Mouse (Mus musculus): ENCODE measurements around the gene Dkkl1.
"Not testable (repeated sequence)": the region's sequence is repeated elsewhere in the genome, so short reads cannot be mapped to it uniquely, and the experiment has no call there.

The Dkkl1 gene

DNA sequence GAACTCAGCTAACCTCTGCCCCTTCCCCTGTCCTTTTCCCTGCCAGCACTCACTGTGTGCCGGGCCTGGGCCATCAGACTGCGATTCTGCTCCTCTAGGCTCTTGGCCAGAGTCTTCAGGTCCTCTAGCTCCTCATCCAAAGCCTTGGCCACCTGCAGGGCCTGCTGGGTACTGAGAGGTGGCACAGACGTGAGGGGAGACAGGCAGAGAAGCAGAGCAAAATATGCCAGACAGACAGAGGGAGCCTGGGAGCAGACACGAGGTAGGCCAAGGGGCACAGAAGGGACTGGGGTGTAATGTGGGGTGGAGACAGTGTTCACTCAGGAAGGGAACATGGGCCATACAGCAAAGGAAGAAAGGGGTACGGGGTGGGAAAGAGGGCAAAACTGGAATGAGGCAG is 18.5 kb downstream of the Dkkl1 start:
- no peak for DNase-seq (ENCODE audit: low spot score)

DNA sequence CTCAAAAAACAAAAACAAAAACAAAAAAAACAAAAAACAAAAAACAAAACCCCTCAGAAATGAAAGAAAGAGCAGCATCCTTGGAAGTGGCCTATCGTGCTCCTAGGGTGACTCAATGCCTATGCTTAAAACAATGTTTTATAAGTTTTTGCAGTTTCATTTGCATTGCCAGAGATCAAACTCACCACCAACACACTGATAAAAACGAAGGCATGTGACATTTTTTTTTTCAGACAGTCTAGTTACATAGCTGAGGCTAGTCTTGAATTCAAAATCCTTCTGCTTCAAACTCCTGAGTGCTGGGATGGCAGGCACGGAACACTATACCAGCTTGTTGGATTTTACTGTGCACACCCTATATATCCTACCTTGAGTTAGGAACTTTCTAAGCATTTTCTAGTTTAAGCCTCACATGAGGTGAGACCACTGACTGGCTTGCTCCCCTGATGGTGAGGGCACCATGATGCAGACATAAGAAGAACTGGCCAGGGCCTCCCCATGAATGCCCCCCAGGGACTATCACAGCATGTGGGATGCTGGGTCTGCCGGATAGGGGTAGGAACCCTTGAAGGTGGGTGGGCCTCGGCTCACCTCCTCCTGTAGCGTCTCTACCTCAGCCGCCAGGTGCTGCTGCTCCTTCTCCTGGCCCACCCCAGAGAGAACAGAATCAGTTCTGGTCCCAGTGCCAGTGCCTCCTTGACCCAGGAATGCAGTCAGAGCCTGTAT is 19.2 kb downstream of the Dkkl1 start:
- DNase-seq (ENCODE audit: low spot score), result no peak

DNA sequence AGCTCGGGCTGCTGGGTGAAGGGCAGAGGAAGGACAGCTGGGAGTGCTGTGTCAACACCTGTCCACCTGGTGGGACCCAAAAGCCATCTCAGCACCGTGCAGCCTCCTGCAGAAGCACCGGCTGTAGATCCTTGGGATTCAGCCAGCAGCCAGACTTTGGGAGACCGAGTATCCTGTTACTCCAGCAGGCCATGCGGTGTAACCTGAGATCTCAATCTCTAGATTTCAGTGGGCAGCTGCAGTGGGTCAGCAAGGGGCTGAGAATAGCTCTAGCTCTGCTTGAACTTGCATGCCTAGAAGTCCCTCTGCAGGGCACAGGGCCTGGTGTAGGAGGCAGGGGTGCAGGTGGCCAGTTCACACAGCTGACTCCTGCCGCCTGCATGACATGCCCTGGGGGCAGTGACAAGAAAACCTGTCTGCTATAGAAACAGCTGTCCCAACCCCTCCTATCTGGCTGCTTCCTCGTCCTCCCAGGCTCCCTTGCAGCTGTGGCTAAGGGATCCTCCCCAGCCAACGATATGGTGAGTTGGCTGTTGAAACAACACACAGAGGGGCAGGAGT is 20.1 kb downstream of the Dkkl1 start:
- DNase-seq (ENCODE audit: low spot score), result no peak

DNA sequence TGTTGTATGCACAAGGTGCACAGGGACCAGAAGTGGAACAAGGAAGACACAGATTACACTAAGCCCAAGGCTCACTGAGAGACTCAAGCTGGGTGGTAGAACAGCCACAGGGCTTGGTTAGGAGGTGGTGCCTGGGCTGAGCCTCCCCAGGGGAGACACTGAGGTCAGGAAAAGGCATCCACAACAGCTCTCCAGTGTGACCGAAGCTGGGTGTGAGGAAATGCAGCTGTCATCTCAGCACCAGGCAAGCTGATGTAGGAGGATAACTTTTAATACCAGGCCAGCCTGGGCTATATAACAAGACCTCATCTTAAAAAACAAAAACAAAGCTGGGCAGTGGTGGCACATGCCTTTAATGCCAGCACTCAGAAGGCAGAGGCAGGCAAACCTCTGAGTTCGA is 20.8 kb downstream of the Dkkl1 start:
- no peak for DNase-seq (ENCODE audit: low spot score)

DNA sequence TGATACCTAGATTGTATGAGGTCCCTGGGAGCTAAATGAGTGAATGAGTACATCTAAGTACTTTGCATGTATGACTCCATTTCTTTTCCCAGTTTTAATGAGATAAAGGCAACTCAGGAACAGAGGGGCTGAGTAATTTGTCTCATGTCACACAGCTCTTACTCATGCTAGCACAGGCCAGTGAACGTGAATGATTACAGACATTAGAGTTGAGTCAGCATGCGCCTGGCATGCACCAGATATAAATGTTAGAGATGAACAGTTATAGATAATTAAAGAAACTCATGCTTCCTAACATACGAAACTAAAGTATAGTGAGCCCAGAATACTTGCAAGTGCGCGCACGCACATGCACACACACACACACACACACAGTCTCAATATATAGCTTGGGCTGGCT is 21.8 kb downstream of the Dkkl1 start:
- no peak for DNase-seq (ENCODE audit: low spot score)

DNA sequence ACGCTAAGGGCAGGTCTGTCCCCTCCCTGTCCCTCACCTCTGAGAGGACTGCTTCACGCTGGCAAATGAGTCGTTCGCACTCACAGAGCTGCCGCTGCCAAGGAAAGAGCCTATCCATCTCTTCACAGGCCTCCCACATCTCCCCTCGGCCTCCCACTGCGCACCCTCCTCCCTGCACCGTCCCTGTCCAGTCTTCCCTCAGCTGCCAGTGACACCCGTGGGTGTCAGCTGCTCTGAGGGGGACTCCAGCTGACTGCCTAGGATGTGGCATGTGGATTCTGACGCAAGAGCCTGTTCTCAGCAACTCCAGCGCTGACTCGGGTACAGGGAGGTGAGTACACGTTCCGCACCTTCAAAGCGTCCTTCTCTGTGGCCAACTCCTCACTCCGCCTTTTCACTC is 22.3 kb downstream of the Dkkl1 start:
- DNase-seq (ENCODE audit: low spot score), result no peak

DNA sequence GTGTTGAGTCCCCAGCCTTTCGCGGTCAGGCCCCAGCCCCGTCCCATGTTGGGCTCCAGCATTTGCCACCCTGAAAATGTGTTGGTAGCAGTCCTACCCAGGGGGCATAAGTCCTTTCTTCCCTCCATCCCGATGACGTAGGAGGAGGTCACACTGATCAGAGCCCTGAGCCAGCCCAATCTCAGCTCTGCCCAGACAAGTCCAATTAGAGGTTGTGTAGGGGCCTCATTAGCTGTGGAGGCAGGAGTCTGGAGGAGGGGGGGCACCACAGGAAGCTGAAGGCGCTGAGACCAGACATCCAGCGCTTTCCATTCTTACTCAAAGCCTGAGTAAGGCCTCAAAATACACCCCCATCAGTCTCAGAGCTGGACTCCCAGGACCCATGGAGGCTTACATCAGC is 26.0 kb downstream of the Dkkl1 start:
- no peak for DNase-seq (ENCODE audit: low spot score)

DNA sequence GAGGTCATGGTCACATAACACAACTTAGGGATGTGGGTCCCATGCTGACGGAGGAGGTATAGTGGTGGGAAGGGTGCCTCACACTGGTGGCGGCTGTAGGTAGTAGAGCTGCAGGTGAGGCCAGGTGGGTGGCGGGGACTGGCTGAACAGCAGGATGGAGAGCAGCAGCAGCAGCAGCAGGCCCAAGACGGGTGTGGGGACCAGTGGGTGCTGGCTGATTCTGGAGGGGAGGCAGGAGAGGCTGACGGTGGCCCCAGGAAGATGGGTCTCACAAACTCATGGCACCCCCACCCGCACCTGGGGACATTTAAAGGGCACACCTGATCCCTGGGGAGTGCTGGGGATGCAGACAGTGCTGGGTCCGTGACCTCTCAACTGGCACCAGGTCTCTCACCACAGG is 28.3 kb downstream of the Dkkl1 start:
- no peak for DNase-seq (ENCODE audit: low spot score)

DNA sequence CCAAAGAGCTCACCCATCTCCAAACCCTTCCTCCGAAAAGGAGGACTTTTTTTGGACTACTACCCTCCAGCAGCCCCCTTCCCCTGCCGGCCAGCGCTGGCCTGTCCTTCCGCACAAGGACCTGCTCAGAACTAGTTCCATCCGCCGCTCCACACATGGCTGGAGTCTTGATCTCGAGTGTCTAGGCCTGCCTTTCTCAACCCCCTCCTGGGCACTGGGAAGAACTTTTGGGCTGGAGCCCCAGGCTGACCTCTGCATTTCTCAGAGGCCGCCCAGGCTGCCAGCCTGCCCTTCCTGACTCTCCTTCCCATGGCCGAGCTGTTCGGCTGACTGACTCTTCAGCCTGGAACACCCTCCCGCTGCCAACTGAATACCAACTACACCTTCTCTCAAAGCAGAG is 29.3 kb downstream of the Dkkl1 start:
- no peak for DNase-seq (ENCODE audit: low spot score)

DNA sequence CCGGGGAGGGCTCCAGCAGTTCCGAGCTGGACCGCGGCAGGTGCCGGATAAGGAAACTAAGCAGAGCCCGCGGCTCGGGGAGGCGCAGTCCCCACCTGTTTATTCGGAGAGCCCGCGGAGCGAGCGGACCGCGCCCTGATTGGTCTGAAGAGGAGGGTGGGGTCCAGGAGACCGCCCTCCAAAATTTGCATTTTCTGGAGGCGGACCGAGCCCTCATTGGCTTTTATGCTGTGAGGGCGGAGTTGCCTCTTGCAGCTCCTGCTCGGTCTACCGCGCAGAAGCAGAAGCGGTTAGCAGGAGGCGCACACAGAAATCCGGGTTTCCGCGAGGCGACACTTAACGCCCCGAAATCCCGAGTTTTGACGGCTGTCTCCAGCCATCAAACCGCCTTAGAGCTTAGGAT is 29.7 kb downstream of the Dkkl1 start:
- peak; percentile 91 for DNase-seq (ENCODE audit: low spot score)

DNA sequence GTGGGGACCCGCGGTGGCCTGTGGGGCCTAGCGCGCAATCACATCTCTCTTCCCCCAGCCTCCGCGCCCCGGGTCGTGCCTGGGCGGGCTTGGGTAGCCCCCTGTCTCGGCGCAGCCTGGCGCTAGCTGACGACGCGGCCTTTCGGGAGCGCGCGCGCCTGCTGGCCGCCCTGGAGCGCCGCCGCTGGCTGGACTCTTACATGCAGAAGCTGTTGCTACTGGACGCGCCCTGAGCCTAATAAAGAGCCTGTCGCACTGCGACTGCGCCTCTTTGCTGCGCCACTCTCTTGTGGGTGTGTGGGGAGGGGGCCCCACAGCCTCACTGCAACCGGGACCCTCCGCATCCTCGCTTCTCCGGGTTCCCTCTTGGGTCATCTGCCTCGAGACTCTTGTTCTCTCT is 30.4 kb downstream of the Dkkl1 start:
- peak; percentile 69 for DNase-seq (ENCODE audit: low spot score)

DNA sequence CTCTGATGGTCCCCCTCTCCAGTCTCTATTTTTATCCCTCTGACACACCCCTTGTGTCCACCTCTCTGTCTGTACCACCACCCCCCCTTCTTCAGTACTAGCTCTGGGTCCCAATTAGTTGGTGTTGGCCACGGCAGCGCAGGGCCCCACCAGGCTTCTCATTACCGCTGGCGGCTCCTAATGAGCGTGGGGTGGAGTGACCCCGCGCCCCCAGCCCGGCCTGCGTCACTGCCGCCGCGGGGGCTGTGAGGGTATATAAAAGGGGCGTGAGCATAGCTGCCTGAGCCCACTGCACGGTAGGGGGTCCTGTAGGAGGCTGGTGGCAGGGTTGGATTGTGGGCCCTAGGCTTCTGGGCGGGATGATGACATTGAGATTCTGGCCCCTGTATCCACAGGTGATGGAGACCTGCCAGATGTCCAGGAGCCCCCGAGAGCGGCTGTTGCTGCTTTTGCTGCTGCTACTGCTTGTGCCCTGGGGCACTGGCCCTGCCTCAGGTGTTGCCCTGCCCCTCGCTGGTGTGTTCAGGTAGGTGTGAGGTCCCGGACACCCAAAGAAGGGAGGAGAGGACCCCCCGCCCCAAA is 31.0 kb downstream of the Dkkl1 start, which contains the start of gene Pth2:
Pth2 (plus strand) TSS at position 100 of the 582 bp plus-strand sequence.
- no peak for DNase-seq (ENCODE audit: low spot score)

DNA sequence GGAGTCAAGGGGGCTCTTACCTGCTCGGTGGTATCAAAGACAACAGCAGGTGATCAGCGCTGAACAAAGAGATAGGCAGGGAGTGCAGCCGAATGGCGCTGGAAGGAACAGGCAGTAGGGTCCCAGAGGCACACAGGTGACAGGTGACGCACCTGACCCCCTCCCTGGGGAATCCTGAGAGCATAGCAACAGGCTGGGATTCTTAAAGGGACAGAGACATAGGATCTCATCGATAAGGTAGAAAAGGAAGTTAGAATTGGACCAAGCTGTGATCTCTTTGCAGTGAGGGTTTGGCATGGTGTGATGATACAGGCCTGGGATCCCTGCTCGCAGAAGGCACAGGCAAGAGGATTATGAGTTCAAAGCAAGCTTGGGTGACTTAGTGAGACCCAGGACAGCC is 32.5 kb downstream of the Dkkl1 start, which contains the start of gene Gfy:
Gfy (minus strand) TSS at position 101 of the 400 bp plus-strand sequence.
- DNase-seq (ENCODE audit: low spot score), result no peak

DNA sequence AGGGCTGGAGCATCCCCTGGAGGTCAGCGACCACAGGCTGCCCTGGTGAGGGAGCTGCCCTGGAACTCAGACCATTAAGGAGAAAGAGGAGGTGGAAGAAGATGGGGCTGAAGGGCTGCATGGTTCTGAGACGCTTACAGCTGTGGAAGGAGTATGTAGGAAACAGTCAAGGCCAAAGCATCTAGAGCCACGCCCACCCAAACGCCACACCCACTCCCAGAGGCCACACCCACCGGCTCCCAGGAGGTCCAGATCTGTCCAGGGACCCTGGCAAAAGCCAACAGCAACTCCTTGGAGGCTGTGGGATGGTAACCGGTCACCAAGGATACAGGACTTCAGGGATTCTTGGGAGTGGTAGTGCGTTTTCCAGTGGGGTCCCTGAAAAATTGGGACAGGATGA is 33.4 kb downstream of the Dkkl1 start:
- no peak for DNase-seq (ENCODE audit: low spot score)

DNA sequence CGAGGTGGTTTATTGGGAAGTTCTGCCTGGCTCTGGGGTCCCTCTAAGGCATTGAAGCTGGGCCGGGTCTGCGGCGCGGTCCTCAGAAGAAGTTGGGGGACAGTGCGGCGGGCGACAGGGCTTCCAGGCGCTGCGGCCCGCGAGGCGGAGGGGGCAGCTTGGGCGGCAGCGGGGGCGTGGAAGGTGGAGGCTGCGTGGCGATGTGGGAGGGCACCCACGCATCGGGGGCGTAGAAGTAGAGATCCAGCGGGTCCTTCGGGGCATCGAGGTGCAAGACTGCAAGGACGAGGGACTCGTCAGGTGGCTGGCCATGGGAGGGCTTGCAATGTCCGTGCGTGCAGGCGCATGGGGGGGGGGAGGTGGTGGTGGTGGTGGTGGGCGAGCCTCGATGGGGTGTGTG is 35.6 kb downstream of the Dkkl1 start:
- DNase-seq (ENCODE audit: low spot score), result no peak

DNA sequence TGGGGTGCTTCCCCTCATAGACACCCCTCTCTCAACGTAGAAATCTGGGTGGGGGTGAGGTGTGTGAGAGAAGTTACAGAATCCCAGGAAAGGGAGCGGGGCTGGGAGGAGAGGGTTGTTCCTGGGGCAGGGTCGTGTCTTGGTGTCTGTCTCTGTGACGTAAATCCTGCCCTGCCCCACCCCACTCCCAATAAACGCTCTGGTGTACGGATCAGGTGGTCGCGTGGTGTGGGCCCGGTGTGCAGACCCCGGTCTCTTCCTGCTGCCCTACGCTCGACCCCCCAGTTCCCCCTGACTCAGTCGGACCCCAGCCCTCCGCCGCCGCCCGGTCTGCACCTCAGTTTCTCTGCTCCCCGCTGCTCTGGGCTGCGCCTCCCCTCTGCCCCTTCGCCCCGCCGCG is 36.0 kb downstream of the Dkkl1 start:
- no peak for DNase-seq (ENCODE audit: low spot score)

DNA sequence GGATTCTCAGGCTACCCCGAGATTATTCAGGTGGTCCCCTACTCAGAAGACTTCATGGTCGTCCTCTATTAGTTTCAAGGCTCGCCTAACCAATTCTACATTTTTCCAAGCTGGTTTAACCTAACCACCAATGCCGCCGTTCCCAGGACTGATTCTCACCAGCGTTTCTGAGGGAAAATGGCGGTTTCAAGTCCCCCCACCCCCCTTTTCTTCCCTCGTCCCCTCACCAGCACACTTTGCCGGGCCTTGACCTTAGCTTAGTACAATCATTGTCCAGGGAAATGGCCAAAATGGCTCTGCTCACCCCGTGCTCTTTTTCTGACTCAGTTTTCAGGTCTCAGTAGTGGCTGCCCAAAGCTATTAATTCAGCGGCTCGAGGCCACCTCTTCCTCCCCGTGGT is 36.5 kb downstream of the Dkkl1 start:
- no peak for DNase-seq (ENCODE audit: low spot score)

DNA sequence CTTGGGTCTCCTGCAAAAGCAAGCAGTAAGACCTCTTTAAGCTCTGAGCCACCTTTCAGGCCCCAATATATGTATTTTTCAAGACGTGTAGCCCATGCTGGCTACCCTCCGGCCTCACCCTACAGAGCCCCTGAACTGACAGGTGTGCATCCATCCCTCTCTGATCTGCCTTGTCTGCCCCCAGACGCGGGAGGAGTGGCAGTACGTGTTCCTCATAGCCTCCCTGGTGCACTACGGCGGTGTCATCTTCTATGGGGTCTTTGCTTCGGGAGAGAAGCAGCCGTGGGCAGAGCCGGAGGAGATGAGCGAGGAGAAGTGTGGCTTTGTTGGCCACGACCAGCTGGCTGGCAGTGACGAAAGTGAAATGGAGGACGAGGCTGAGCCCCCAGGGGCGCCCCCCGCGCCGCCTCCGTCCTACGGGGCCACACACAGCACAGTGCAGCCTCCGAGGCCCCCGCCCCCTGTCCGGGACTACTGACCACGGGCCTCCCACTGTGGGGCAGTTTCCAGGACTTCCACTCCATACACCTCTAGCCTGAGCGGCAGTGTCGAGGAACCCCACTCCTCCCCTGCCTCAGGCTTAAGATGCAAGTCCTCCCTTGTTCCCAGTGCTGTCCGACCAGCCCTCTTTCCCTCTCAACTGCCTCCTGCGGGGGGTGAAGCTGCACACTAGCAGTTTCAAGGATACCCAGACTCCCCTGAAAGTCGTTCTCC is 37.2 kb downstream of the Dkkl1 start:
- peak; percentile 77 for DNase-seq (ENCODE audit: low spot score)

DNA sequence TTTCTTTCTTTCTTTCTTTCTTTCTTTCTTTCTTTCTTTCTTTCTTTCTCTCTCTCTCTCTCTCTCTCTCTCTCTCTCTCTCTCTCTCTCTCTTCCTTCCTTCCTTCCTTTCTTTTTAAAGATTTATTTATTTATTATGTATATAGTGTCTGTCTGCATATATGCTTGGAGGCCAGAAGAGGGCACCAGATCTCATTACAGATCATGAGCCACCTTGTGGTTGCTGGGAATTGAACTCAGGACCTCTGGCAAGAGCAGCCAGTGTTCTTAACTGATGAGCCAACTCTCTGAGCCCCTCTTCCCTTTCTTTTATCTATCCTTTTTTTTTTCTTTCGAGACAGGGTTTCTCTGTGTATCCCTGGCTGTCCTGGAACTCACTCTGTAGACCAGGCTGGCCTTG is 38.2 kb downstream of the Dkkl1 start:
- not testable (repeated sequence) for DNase-seq (ENCODE audit: low spot score)

DNA sequence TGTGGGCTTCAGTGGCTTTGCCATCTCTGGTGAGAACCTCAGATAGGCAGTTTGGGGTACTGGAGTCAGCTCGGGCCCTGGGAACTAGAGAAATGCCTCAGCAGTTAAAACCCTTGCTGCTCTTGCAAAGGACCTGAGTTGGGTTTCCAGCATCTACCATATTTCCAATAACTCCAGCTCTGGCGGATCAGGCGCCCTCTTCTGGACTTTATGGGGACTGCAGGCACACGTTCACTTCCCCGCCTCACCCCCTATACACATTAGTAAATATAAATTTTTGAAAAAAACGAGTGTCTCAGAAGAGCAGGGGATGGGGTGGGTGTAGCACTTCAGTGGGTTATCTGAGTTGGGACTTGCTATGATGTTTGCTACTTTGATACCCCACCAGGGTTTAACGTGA is 39.0 kb downstream of the Dkkl1 start:
- DNase-seq (ENCODE audit: low spot score), result no peak

DNA sequence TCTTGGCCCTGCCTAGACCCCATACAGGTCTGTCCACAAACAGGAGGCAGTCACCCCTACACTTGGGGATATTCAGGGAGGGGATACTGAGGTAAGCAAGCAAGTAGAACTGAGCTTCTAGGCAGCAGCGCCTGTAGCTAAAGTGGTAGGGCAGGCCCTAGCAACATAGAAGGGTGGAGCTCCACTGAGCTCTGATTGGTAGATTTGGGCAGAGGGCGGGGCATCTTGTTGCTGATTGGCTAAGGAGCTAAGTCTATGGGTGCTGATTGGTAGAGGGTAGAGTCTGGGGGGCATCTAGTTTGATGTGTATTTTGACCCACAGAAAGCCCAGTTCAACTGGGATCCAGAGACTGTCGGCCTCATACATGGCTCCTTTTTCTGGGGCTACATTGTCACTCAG is 42.5 kb downstream of the Dkkl1 start:
- no peak for DNase-seq (ENCODE audit: low spot score)

DNA sequence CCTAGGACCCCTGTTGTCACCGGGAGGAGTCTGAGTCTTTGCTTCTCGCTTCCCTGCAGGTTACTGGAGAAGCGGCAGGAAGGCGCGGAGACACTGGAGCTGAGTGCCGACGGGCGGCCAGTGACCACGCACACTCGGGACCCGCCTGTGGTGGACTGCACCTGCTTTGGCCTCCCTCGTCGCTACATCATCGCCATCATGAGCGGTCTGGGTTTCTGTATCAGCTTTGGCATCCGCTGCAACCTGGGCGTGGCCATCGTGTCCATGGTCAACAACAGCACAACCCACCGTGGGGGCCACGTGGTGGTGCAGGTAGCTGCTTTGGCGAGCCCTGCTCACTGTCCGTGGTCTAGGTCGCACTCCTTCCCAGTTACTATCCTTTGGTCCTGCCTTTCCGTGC is 43.3 kb downstream of the Dkkl1 start:
- no peak for DNase-seq (ENCODE audit: low spot score)
